Mouse (Mus musculus): ENCODE data around the gene Abcc6. TPM values are rescaled to one million over a fixed set of nuclear protein-coding genes. Genes with fewer than 3 reads are reported as not detected.

Abcc6 gene
- 0.33 and 0.43 TPM in 2 replicates for polyA plus RNA-seq (2014; fragmentation: Nextera tagmentation; extraction: Ambion mirVana)

DNA sequence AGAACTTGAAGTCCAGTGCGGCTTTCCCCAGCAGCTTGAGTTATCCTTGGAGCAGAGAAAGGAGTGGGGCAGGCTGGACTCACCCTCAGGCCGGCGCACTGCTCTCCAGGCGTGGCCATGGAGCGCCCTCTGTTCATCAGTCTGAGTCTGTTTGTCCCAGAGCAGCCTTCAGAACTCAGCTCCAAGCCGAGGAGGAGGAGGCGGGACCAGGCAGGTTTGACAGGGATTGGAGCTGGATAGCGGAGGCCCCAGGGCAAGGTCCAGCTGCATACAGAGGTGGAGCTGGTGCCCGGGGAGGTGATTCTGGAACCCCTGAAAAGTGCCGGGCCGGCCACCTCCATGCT is at the start of gene Abcc6:
Gene Abcc6, minus strand, starts transcription at position 158 of the 344 bp plus-strand sequence.
- WGBS = 9% methylated on average over 11 of the region's 11 CpGs

DNA sequence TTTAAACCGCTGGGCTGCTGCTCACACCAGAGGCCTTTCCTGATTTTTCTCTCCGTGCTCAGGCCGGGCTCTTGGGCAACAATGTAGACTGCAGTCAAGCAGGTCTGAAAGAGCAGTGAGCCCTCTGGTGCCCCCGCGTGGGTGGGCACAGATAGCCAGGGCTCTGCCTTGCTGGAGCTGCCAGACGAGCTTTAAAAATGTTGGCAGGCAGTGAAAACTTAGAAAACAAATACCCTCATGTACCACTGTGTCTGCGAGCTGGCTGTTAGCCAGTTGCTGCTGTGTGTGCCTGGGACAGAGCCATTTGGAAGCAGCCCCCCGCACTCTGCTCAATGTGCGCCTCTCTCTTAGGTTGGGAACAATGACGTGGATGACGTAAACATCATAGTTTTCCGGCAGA is 47.6 kb upstream of the Abcc6 start:
- Histone ChIP-seq H3K9ac (no peak overlapping the region), H3K27me3 (ENCODE audit: control insufficient read depth, insufficient read depth, low read length) (no peaks in the 10 kb centered on the region), H3K9me3 (ENCODE audit: control insufficient read depth, low read length) (no peaks in the 10 kb centered on the region), H3K4me3 (replicated peaks; ENCODE audit: low read length) (no peak overlapping the region), H3K4me1 (replicated peaks; ENCODE audit: control insufficient read depth, insufficient read depth, low read length) (no peaks in the 10 kb centered on the region), H3K36me3 (replicated peaks; ENCODE audit: control insufficient read depth, insufficient read depth) (peaks cover 97% of the 10 kb centered on the region), H3K27ac (no peak overlapping the region), H3K4me2 (replicated peaks) (no peak overlapping the region)
- no peak; the same call in 1 of the 2 replicates for ATAC-seq (ENCODE audit: low FRiP score)
- DNase-seq (ENCODE audit: low spot score) = no peak
- WGBS = 76% methylated on average over 12 of the region's 12 CpGs

More for the DNA sequence above, at the start of gene Abcc6:
- Histone ChIP-seq H3K4me1 (replicated peaks; ENCODE audit: control insufficient read depth, insufficient read depth, low read length) (peaks cover 9% of the 10 kb centered on the region), H3K27me3 (ENCODE audit: control insufficient read depth, insufficient read depth, low read length) (no peaks in the 10 kb centered on the region), H3K4me2 (replicated peaks) (no peak within 1 kb of the TSS), H3K36me3 (replicated peaks; ENCODE audit: control insufficient read depth, insufficient read depth) (no peaks in the 10 kb centered on the region), H3K9me3 (ENCODE audit: control insufficient read depth, low read length) (no peaks in the 10 kb centered on the region), H3K27ac (no peak within 1 kb of the TSS), H3K4me3 (replicated peaks; ENCODE audit: low read length) (no peak within 1 kb of the TSS), H3K9ac (no peak within 1 kb of the TSS)
- DNase-seq (ENCODE audit: low spot score) (no peak), ATAC-seq (ENCODE audit: low FRiP score) (no peak)

- Histone ChIP-seq H3K9me3 (ENCODE audit: control insufficient read depth, low read length) (no peaks in the 10 kb centered on the region), H3K36me3 (replicated peaks; ENCODE audit: control insufficient read depth, insufficient read depth) (peaks cover 97% of the 10 kb centered on the region), H3K9ac (no peak overlapping the region), H3K4me1 (replicated peaks; ENCODE audit: control insufficient read depth, insufficient read depth, low read length) (no peaks in the 10 kb centered on the region), H3K27ac (no peak overlapping the region), H3K4me3 (replicated peaks; ENCODE audit: low read length) (no peak overlapping the region), H3K4me2 (replicated peaks) (no peak overlapping the region), H3K27me3 (ENCODE audit: control insufficient read depth, insufficient read depth, low read length) (no peaks in the 10 kb centered on the region)
- DNase-seq (ENCODE audit: low spot score) (no peak), ATAC-seq (ENCODE audit: low FRiP score) (no peak)
- WGBS = 91% methylated on average over 7 of the region's 7 CpGs
Observed at GRCm38 (mm10) chr7:46076844-46077243, 46.7 kb upstream of the Abcc6 start.

DNA sequence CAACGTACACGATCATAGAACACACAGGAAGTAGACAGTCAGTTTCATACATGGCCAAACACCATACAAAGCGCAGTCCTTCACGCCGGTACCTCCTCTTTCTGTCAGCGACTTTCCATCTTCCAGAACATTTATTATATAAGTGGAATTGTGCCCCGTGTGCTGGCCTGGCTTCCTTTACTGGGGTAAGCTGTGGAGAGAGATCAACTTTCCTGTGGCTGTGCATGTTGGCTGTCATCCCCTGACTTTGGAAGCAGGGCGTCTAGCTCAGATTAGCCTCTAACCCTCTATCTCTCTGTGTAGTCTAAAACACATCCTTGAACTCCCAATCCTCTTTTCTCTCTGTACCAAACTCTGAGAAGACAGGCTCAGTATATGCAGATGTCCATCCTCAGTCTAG is 38.7 kb upstream of the Abcc6 start:
- H3K4me1 ChIP-seq (replicated peaks; ENCODE audit: control insufficient read depth, insufficient read depth, low read length) = no peaks in the 10 kb centered on the region
- no peak for ATAC-seq (ENCODE audit: low FRiP score)
- peaks cover 91% of the 10 kb centered on the region for H3K36me3 ChIP-seq (replicated peaks; ENCODE audit: control insufficient read depth, insufficient read depth)

GRCm38 (mm10) chr7:46063296-46063695 is 33.2 kb upstream of the Abcc6 start:
- Histone ChIP-seq H3K4me1 (replicated peaks; ENCODE audit: control insufficient read depth, insufficient read depth, low read length) (no peaks in the 10 kb centered on the region), H3K4me2 (replicated peaks) (no peak overlapping the region), H3K9ac (no peak overlapping the region), H3K36me3 (replicated peaks; ENCODE audit: control insufficient read depth, insufficient read depth) (peaks cover 90% of the 10 kb centered on the region), H3K27ac (no peak overlapping the region), H3K9me3 (ENCODE audit: control insufficient read depth, low read length) (no peaks in the 10 kb centered on the region), H3K4me3 (replicated peaks; ENCODE audit: low read length) (no peak overlapping the region), H3K27me3 (ENCODE audit: control insufficient read depth, insufficient read depth, low read length) (no peaks in the 10 kb centered on the region)
- ATAC-seq (ENCODE audit: low FRiP score) (no peak), DNase-seq (ENCODE audit: low spot score) (no peak)
- 96% methylated on average over 6 of the region's 6 CpGs for WGBS

More for the DNA sequence above, 38.7 kb upstream of the Abcc6 start:
- H3K4me3 ChIP-seq (replicated peaks; ENCODE audit: low read length) = no peak overlapping the region
- 98% methylated on average over 8 of the region's 8 CpGs for WGBS
- no peaks in the 10 kb centered on the region for H3K27me3 ChIP-seq (ENCODE audit: control insufficient read depth, insufficient read depth, low read length)
- H3K4me2 ChIP-seq (replicated peaks) = no peak overlapping the region
- H3K9ac ChIP-seq = no peak overlapping the region
- no peak overlapping the region for H3K27ac ChIP-seq
- DNase-seq (ENCODE audit: low spot score) = no peak
- no peaks in the 10 kb centered on the region for H3K9me3 ChIP-seq (ENCODE audit: control insufficient read depth, low read length)

GRCm38 (mm10) chr7:46061614-46062013 is 31.5 kb upstream of the Abcc6 start:
- H3K36me3 ChIP-seq (replicated peaks; ENCODE audit: control insufficient read depth, insufficient read depth) = peaks cover 88% of the 10 kb centered on the region
- H3K9ac ChIP-seq = no peak overlapping the region
- H3K27me3 ChIP-seq (ENCODE audit: control insufficient read depth, insufficient read depth, low read length) = no peaks in the 10 kb centered on the region
- ATAC-seq (ENCODE audit: low FRiP score) (no peak), DNase-seq (ENCODE audit: low spot score) (no peak)
- no peak overlapping the region for H3K27ac ChIP-seq
- H3K9me3 ChIP-seq (ENCODE audit: control insufficient read depth, low read length) = no peaks in the 10 kb centered on the region
- H3K4me3 ChIP-seq (replicated peaks; ENCODE audit: low read length) = no peak overlapping the region
- 98% methylated on average over 16 of the region's 16 CpGs for WGBS
- no peaks in the 10 kb centered on the region for H3K4me1 ChIP-seq (replicated peaks; ENCODE audit: control insufficient read depth, insufficient read depth, low read length)
- no peak overlapping the region for H3K4me2 ChIP-seq (replicated peaks)

GRCm38 (mm10) chr7:46060688-46061087 is 30.6 kb upstream of the Abcc6 start:
- H3K4me1 ChIP-seq (replicated peaks; ENCODE audit: control insufficient read depth, insufficient read depth, low read length) = no peaks in the 10 kb centered on the region
- no peaks in the 10 kb centered on the region for H3K9me3 ChIP-seq (ENCODE audit: control insufficient read depth, low read length)
- H3K9ac ChIP-seq = no peak overlapping the region
- H3K36me3 ChIP-seq (replicated peaks; ENCODE audit: control insufficient read depth, insufficient read depth) = peaks cover 87% of the 10 kb centered on the region
- no peak overlapping the region for H3K4me3 ChIP-seq (replicated peaks; ENCODE audit: low read length)
- no peaks in the 10 kb centered on the region for H3K27me3 ChIP-seq (ENCODE audit: control insufficient read depth, insufficient read depth, low read length)
- no peak for DNase-seq (ENCODE audit: low spot score)
- no peak overlapping the region for H3K4me2 ChIP-seq (replicated peaks)
- WGBS = 98% methylated on average over 8 of the region's 8 CpGs
- no peak for ATAC-seq (ENCODE audit: low FRiP score)
- no peak overlapping the region for H3K27ac ChIP-seq

DNA sequence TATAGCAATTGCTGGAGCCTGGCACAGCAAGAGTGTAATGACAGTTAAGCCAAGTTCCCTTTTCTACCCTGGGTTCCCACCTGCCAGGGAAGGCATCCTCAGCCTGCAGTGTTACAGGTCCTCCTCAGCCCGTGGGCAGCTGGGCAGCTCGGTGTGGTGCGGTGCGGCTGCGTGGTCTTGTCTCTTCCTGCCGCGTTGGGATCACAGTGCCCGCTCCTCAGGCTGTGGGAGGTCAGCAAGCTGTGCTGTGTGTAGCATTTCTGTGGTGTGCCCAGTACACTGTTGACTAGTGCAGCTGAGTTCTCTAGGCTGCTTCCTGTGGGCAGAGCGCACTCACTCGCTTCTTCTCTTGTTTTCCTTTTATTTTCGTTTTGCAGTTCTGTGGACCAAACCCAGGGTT is 28.8 kb upstream of the Abcc6 start:
- 95% methylated on average over 11 of the region's 11 CpGs for WGBS
- no peak overlapping the region for H3K9ac ChIP-seq
- ATAC-seq (ENCODE audit: low FRiP score) (no peak), DNase-seq (ENCODE audit: low spot score) (no peak)
- H3K4me1 ChIP-seq (replicated peaks; ENCODE audit: control insufficient read depth, insufficient read depth, low read length) = no peaks in the 10 kb centered on the region
- no peaks in the 10 kb centered on the region for H3K27me3 ChIP-seq (ENCODE audit: control insufficient read depth, insufficient read depth, low read length)
- no peak overlapping the region for H3K4me2 ChIP-seq (replicated peaks)
- no peak overlapping the region for H3K4me3 ChIP-seq (replicated peaks; ENCODE audit: low read length)
- no peaks in the 10 kb centered on the region for H3K9me3 ChIP-seq (ENCODE audit: control insufficient read depth, low read length)
- H3K27ac ChIP-seq = no peak overlapping the region
- H3K36me3 ChIP-seq (replicated peaks; ENCODE audit: control insufficient read depth, insufficient read depth) = peaks cover 92% of the 10 kb centered on the region

DNA sequence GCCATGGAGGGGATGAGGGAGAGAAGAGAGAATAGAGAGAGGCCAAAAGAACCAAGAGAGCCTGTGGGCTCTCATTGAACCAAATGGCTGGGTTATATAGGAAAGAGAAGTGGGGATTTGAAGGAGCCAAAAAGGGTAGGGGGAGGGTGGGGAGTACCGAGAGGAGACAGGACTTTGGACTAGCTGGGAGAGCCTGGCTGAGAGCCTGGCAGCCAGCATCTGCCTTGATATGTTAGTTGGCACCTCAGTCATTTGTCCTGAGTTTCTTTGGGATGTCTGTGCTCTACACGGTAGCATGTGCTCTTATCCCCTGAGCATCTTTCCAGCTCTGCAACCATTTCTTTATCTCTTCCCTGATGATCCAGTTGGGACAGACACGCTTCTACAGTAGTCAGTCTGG is 23.5 kb upstream of the Abcc6 start:
- WGBS = 79% methylated on average over 3 of the region's 3 CpGs
- Histone ChIP-seq H3K4me3 (replicated peaks; ENCODE audit: low read length) (no peak overlapping the region), H3K9me3 (ENCODE audit: control insufficient read depth, low read length) (no peaks in the 10 kb centered on the region), H3K27ac (no peak overlapping the region), H3K27me3 (ENCODE audit: control insufficient read depth, insufficient read depth, low read length) (no peaks in the 10 kb centered on the region), H3K36me3 (replicated peaks; ENCODE audit: control insufficient read depth, insufficient read depth) (peaks cover 78% of the 10 kb centered on the region), H3K9ac (no peak overlapping the region), H3K4me1 (replicated peaks; ENCODE audit: control insufficient read depth, insufficient read depth, low read length) (no peaks in the 10 kb centered on the region), H3K4me2 (replicated peaks) (no peak overlapping the region)
- ATAC-seq (ENCODE audit: low FRiP score) = no peak
- DNase-seq (ENCODE audit: low spot score) = no peak

- DNase-seq (ENCODE audit: low spot score) = no peak
- H3K4me1 ChIP-seq (replicated peaks; ENCODE audit: control insufficient read depth, insufficient read depth, low read length) = no peaks in the 10 kb centered on the region
- H3K27me3 ChIP-seq (ENCODE audit: control insufficient read depth, insufficient read depth, low read length) = no peaks in the 10 kb centered on the region
- no peak overlapping the region for H3K4me2 ChIP-seq (replicated peaks)
- H3K9ac ChIP-seq = no peak overlapping the region
- H3K9me3 ChIP-seq (ENCODE audit: control insufficient read depth, low read length) = no peaks in the 10 kb centered on the region
- H3K36me3 ChIP-seq (replicated peaks; ENCODE audit: control insufficient read depth, insufficient read depth) = peaks cover 81% of the 10 kb centered on the region
- WGBS = 94% methylated on average over 4 of the region's 4 CpGs
- H3K27ac ChIP-seq = no peak overlapping the region
- no peak overlapping the region for H3K4me3 ChIP-seq (replicated peaks; ENCODE audit: low read length)
- no peak for ATAC-seq (ENCODE audit: low FRiP score)
Observed at GRCm38 (mm10) chr7:46052161-46052821, 22.2 kb upstream of the Abcc6 start.
